Mouse (Mus musculus): Measurements from ENCODE around the gene Rbms3. TPM values are rescaled to one million over a fixed set of nuclear protein-coding genes. Genes with fewer than 3 reads are reported as not detected.

The Rbms3 gene
- polyA plus RNA-seq, 1 experiment from 2014 or later: 13.1 TPM

DNA sequence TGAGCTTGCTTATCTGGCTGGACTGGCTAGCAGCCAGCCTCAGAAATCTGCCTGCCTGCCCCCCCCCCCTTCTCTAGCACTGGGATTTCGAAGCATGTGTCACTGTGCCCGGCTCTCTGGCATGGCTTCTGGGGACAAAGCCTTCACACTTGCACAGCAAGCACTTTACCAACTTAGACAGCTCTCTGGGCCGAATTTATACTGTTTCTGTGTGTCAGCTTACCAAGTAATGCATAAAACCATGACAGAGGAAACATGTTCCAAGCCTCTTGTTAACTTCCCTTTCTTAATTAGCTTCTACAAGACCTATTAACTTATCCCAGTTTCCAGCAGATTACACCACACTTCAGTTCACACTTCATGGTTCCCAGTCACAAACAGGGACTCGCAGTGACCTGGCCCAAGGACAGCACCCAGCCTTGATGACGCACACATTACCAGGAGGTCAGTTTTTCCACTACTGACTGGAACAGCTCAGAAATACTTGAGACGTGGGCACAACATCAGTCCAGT, 589.7 kb downstream of the Rbms3 start:
- H3K27ac ChIP-seq: no peak overlapping the region
- no peaks in the 10 kb centered on the region for H3K4me1 ChIP-seq
- H3K36me3 ChIP-seq (ENCODE audit: poor library complexity, severe bottlenecking): no peaks in the 10 kb centered on the region
- no peaks in the 10 kb centered on the region for H3K9me3 ChIP-seq (replicated peaks)
- WGBS: 55% methylated on average over 6 of the region's 6 CpGs
- peak; percentile 50; the same call in 1 of the 2 replicates for ATAC-seq
- H3K9ac ChIP-seq: no peak overlapping the region
- H3K27me3 ChIP-seq: no peaks in the 10 kb centered on the region
- no peak overlapping the region for H3K4me2 ChIP-seq
- no peak overlapping the region for H3K4me3 ChIP-seq

DNA sequence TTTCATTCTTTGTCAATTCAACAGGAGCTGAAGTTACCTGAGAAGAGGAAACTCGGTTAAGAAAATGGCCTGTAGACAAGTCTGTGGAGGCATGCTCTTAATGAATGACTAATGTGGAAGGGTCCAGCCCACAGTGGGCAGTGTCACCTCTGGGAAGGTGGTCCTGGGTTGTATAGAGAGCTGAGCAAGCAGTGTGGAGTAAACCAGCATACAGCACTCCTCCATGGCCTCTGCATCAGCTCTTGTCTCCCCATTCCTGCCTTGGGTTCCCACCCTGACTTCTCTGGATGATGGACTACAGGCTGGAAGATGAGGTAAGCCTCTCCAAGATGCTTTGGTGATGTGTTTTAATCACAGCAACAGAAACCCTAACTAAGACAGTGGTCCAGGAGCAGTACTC, 597.0 kb downstream of the Rbms3 start:
- Histone ChIP-seq H3K27me3 (no peaks in the 10 kb centered on the region), H3K4me2 (no peak overlapping the region), H3K9ac (no peak overlapping the region), H3K9me3 (replicated peaks) (no peaks in the 10 kb centered on the region), H3K36me3 (ENCODE audit: poor library complexity, severe bottlenecking) (no peaks in the 10 kb centered on the region), H3K4me1 (0 out of 2 replicates have a peak, but pooled peaks cover 5% of the 10 kb centered on the region), H3K4me3 (no peak overlapping the region), H3K27ac (no peak overlapping the region)
- no peak for ATAC-seq
- 92% methylated on average over 1 of the region's 1 CpGs for WGBS

DNA sequence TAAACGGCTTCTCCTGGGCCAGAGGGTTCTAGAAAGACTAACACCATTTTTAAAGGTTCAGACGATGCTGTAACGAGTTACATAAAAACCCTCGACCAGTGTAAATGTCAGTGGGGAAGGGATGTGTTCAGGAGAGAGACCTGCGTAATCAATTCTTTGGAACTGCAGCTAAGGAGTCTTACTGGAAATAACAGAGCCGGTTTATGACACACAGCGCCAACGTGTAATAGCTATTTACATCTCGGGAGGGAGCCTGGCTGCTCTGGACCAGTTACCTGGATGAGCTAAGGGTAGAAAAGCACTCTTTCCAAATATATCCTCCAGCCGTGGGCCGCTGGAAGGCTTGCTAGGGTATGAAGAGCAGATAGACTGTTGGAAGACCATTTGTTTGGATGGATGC, 598.5 kb downstream of the Rbms3 start:
- Histone ChIP-seq H3K4me1 (0 out of 2 replicates have a peak, but pooled peaks cover 5% of the 10 kb centered on the region), H3K27ac (no peak overlapping the region)
- WGBS: 74% methylated on average over 11 of the region's 11 CpGs

DNA sequence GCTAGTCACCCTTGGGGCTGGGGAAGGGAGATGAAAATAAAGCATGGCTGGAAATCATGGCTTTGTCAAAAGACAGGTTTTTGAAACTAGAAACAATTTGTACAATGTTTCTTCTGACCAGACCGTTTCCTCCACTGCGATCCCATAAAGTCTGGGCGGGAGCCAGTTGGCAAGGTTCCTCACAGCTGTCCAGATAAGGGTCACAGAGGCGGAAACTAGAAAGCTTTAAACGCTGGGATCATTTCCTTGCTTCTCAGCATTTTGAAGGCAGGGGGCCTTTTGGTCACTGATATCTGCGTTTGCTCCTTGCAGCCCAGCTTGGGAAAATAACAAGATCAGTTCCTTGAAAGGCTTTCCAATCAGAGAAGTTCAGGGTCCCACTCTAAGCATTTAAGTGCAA, 598.9 kb downstream of the Rbms3 start:
- H3K9me3 ChIP-seq (replicated peaks): no peaks in the 10 kb centered on the region
- ATAC-seq: no peak
- no peak overlapping the region for H3K4me2 ChIP-seq
- no peak overlapping the region for H3K27ac ChIP-seq
- no peaks in the 10 kb centered on the region for H3K27me3 ChIP-seq
- no peak overlapping the region for H3K4me3 ChIP-seq
- no peak overlapping the region for H3K9ac ChIP-seq
- H3K4me1 ChIP-seq: 0 out of 2 replicates have a peak, but pooled peaks cover 5% of the 10 kb centered on the region
- H3K36me3 ChIP-seq (ENCODE audit: poor library complexity, severe bottlenecking): no peaks in the 10 kb centered on the region
- 45% methylated on average over 6 of the region's 6 CpGs for WGBS

More for the DNA sequence above, 598.5 kb downstream of the Rbms3 start:
- Histone ChIP-seq H3K36me3 (ENCODE audit: poor library complexity, severe bottlenecking) (no peaks in the 10 kb centered on the region), H3K4me3 (no peak overlapping the region), H3K9ac (no peak overlapping the region), H3K27me3 (no peaks in the 10 kb centered on the region), H3K4me2 (no peak overlapping the region), H3K9me3 (replicated peaks) (no peaks in the 10 kb centered on the region)
- no peak for ATAC-seq

DNA sequence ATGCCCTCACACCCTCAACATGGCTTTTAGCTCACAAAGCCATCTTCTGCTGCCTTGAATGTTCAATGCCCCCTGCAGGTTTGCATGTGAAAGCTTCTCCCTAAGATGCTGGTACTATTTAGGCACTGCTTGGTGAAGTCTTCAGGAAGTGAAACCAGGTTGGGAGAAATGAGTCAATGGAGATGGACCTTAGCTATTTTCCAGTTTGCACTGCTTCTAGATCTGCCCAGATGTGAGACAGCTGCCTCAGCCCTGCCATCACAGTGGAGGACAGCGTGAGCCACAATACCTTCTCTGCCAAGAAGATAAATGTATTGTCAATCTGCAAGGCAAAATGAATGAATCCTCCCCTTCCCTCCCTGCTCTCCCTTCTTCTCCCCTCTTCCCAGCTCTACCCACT, 599.8 kb downstream of the Rbms3 start:
- no peaks in the 10 kb centered on the region for H3K36me3 ChIP-seq (ENCODE audit: poor library complexity, severe bottlenecking)
- 84% methylated on average over 1 of the region's 1 CpGs for WGBS
- no peak for ATAC-seq

DNA sequence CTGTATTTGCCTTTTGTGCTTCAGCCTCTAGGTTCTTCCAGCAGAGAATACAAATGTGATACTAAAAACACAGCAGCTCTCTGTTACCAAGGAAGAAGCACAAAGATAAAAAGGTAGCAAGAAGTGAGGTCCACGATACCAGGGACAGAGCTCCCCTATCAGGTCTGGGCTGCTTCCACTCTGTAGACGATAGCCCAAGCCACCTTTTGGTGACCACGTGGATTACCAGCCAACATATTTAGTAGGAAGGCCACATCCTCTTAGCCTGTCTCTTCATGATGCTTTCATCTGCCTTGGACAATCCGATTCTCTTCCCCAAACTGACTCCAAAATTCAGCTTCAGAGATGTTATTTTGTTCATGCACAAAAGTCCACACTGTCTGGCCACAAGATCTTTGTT, 601.1 kb downstream of the Rbms3 start:
- Histone ChIP-seq H3K4me3 (no peak overlapping the region), H3K4me1 (0 out of 2 replicates have a peak, but pooled peaks cover 5% of the 10 kb centered on the region), H3K27me3 (no peaks in the 10 kb centered on the region), H3K27ac (no peak overlapping the region), H3K9ac (no peak overlapping the region), H3K4me2 (no peak overlapping the region), H3K9me3 (replicated peaks) (no peaks in the 10 kb centered on the region), H3K36me3 (ENCODE audit: poor library complexity, severe bottlenecking) (no peaks in the 10 kb centered on the region)
- 90% methylated on average over 4 of the region's 4 CpGs for WGBS
- ATAC-seq: no peak

More for the DNA sequence above, 599.8 kb downstream of the Rbms3 start:
- Histone ChIP-seq H3K4me3 (no peak overlapping the region), H3K9ac (no peak overlapping the region), H3K4me1 (0 out of 2 replicates have a peak, but pooled peaks cover 5% of the 10 kb centered on the region), H3K27ac (no peak overlapping the region), H3K9me3 (replicated peaks) (no peaks in the 10 kb centered on the region), H3K27me3 (no peaks in the 10 kb centered on the region), H3K4me2 (no peak overlapping the region)

DNA sequence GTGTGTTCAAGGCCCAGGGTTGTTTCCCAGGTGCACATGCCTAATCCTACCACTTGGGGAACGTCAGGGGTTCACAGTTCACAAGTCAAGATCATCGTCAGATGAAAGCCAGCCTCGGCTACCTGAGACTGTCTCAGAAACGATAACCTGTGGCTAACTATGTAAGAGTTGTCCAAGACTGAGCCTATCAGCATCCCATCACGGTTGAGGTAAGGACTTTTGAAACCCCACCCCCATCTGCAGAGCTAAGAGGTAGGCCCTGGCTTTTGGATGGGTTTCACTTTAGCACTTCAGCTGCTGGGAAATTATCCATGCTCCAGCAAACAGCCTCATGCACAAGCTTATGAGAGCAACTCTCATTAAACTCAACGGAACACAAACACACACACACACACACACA, 607.6 kb downstream of the Rbms3 start:
- peaks cover 4% of the 10 kb centered on the region for H3K4me1 ChIP-seq
- WGBS: 87% methylated on average over 6 of the region's 6 CpGs
- no peaks in the 10 kb centered on the region for H3K36me3 ChIP-seq (ENCODE audit: poor library complexity, severe bottlenecking)
- ATAC-seq: no peak
- no peak overlapping the region for H3K27ac ChIP-seq
- H3K9ac ChIP-seq: no peak overlapping the region
- H3K4me2 ChIP-seq: no peak overlapping the region
- H3K4me3 ChIP-seq: no peak overlapping the region
- no peaks in the 10 kb centered on the region for H3K9me3 ChIP-seq (replicated peaks)
- no peaks in the 10 kb centered on the region for H3K27me3 ChIP-seq

DNA sequence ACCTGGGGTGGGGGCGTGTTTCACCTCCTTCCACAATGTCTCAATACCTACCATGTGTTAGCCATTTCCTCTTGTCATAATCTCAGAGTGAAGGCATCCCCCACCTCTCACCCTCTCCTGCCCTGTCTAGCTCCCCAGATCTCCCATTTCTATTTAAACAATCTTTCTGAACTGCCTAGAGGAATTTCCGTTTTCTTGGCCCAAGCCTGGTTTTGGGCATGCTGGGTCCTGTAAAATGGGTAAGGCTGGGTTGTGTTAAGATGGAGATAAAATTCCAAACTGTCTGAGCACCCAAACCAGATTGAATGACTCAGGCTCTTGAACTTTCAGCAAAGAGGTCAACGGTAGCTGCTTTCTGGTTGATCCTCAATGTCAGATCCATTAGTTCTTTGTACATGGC, 608.2 kb downstream of the Rbms3 start:
- Histone ChIP-seq H3K4me3 (no peak overlapping the region), H3K4me2 (no peak overlapping the region), H3K27ac (no peak overlapping the region), H3K9me3 (replicated peaks) (no peaks in the 10 kb centered on the region), H3K27me3 (no peaks in the 10 kb centered on the region), H3K9ac (no peak overlapping the region), H3K4me1 (peaks cover 4% of the 10 kb centered on the region), H3K36me3 (ENCODE audit: poor library complexity, severe bottlenecking) (no peaks in the 10 kb centered on the region)
- 90% methylated on average over 3 of the region's 3 CpGs for WGBS
- ATAC-seq: no peak

DNA sequence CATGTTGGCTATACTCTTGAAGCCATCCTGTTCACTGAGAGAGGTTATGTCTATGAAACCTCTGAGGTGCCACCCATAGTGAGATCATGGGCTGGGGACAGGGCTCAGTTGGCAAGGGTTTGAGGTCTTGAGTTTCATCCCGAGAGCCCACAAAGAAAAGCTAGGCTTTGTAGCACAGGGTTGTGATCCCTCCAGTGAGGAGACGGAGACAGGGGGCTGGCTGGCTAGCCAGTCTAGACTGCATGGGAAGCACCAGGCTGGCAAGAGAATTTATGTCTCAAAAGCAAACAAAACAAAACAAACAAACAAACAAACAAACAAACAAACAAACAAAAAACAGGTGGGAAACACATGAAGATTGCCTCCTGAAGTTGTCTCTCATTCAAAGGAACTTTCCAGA, 609.5 kb downstream of the Rbms3 start:
- Histone ChIP-seq H3K27ac (no peak overlapping the region), H3K36me3 (ENCODE audit: poor library complexity, severe bottlenecking) (no peaks in the 10 kb centered on the region), H3K4me2 (no peak overlapping the region), H3K9me3 (replicated peaks) (no peaks in the 10 kb centered on the region), H3K4me3 (no peak overlapping the region), H3K27me3 (no peaks in the 10 kb centered on the region), H3K4me1 (peaks cover 4% of the 10 kb centered on the region), H3K9ac (no peak overlapping the region)
- WGBS: 92% methylated on average over 2 of the region's 2 CpGs
- ATAC-seq: no peak

DNA sequence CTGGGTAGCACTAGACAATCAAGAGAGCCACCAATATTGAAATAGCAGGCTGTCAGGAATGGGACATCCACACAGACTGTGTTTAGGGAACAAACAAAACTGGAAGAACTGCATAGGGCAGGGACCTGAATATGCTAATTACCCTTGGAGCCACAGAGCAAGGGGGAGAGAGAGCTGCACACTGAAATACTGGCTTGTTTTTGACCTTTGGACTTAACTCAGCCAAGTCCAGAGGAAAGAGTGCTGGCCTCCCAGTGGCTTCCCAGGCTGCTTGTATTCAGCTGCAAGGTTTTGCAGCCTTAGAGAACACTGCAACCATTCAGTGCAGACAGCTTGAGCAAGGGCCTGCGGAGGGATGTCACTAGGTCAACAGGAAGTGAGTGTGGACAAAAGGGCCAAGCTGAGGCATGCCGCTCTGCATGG, 611.0 kb downstream of the Rbms3 start:
- H3K27me3 ChIP-seq: no peaks in the 10 kb centered on the region
- no peak overlapping the region for H3K4me2 ChIP-seq
- no peak overlapping the region for H3K9ac ChIP-seq
- H3K4me1 ChIP-seq: peaks cover 4% of the 10 kb centered on the region
- no peak for ATAC-seq
- no peaks in the 10 kb centered on the region for H3K9me3 ChIP-seq (replicated peaks)
- WGBS: 39% methylated on average over 2 of the region's 2 CpGs
- no peaks in the 10 kb centered on the region for H3K36me3 ChIP-seq (ENCODE audit: poor library complexity, severe bottlenecking)
- no peak overlapping the region for H3K4me3 ChIP-seq
- no peak overlapping the region for H3K27ac ChIP-seq

DNA sequence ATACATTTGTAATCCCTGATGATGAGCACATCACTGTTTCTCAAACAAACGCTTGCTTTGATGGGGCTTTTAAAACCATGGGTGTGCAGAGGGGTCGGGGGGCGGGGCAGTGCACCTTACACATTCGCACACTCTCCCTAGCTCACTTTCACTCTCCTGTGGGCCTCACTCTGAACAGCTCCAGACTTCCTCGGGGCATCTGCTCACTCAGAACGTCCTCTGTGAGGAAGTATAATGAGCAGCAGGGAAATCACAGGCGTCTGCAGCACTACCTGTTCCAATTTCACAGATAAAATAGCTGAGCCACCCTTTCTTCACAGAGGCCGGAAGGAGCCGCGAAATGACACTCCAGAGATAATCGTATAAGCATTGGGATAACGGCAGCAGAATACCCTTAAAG, 611.4 kb downstream of the Rbms3 start:
- H3K9me3 ChIP-seq (replicated peaks): no peaks in the 10 kb centered on the region
- H3K4me3 ChIP-seq: no peak overlapping the region
- H3K27me3 ChIP-seq: no peaks in the 10 kb centered on the region
- H3K9ac ChIP-seq: no peak overlapping the region
- no peaks in the 10 kb centered on the region for H3K36me3 ChIP-seq (ENCODE audit: poor library complexity, severe bottlenecking)
- H3K4me2 ChIP-seq: no peak overlapping the region
- H3K4me1 ChIP-seq: peaks cover 4% of the 10 kb centered on the region
- no peak for ATAC-seq
- 64% methylated on average over 12 of the region's 12 CpGs for WGBS
- H3K27ac ChIP-seq: no peak overlapping the region

DNA sequence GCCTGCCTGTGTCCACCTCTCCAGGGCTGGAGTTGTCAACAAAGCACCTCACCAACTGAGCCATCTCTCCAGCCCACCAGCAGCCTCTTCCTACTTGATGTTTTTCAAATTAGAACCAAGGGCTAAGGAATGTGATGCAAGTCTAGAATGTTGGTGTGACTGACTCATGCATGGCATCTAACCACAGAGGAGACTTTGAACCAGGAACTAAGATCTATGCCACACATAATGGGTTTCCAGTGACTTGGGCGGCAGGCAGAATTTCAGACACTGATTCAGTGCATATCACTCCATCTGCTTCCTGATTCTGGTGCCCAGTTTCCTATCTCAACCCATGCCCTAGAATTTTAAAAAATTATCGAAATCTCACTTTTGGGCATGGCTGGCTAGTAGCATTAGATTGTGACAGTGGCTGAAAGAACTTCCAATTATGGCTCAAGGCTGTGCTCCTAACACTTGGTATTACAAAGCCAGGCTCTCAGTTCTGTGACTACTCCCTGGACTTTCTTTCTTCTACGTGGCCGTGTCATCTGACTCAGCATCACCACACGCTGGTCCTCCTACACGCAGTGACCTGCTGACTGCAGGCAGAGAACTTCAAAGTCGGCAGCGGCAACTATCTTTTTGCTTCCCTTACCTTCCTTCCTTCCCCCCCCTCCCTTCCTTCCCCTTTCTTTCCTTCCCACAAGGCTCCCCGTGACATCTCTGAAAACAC, 613.0 kb downstream of the Rbms3 start:
- ATAC-seq: no peak
- H3K4me2 ChIP-seq: no peak overlapping the region
- no peaks in the 10 kb centered on the region for H3K36me3 ChIP-seq (ENCODE audit: poor library complexity, severe bottlenecking)
- no peak overlapping the region for H3K9ac ChIP-seq
- WGBS: 88% methylated on average over 9 of the region's 9 CpGs
- H3K4me3 ChIP-seq: no peak overlapping the region
- no peak overlapping the region for H3K27ac ChIP-seq
- H3K27me3 ChIP-seq: no peaks in the 10 kb centered on the region
- no peaks in the 10 kb centered on the region for H3K9me3 ChIP-seq (replicated peaks)
- peaks cover 4% of the 10 kb centered on the region for H3K4me1 ChIP-seq

DNA sequence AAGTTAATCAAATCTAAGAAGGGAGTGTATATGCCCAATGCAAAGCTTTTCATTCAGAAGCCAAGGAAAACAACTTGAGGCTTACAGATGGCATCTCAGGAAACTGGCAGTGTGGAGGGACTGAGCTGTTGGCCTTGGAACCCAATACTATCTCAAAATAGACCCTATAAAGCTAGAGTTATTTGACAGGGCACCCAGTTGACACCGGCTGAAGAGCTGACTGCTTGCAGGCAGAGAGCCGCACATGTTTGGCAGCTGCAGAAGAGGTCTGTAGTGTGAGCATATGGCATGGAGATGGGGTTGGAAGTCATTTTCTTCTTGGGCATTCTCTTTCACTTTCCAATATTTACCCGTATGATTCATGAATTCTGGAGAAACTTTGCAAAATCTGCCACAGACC, 616.3 kb downstream of the Rbms3 start:
- WGBS: 97% methylated on average over 3 of the region's 3 CpGs
- no peaks in the 10 kb centered on the region for H3K4me1 ChIP-seq
- no peak overlapping the region for H3K27ac ChIP-seq
- H3K4me2 ChIP-seq: no peak overlapping the region
- no peak overlapping the region for H3K4me3 ChIP-seq
- no peaks in the 10 kb centered on the region for H3K27me3 ChIP-seq
- H3K9ac ChIP-seq: no peak overlapping the region
- no peaks in the 10 kb centered on the region for H3K36me3 ChIP-seq (ENCODE audit: poor library complexity, severe bottlenecking)
- no peaks in the 10 kb centered on the region for H3K9me3 ChIP-seq (replicated peaks)
- ATAC-seq: no peak

Data from forebrain, embryonic 13.5 days (tissue).